Mouse (Mus musculus): ENCODE data around the gene Cck. TPM values are rescaled to one million over a fixed set of nuclear protein-coding genes. Genes with fewer than 3 reads are reported as not detected.
"Not testable (repeated sequence)": the region's sequence is repeated elsewhere in the genome, so short reads cannot be mapped to it uniquely, and the experiment has no call there.

Cck gene
- polyA plus RNA-seq, 2 experiments = 5.2 to 9.9 TPM

GRCm38 (mm10) chr9:121460527-121460926 is 35.0 kb downstream of the Cck start:
- Histone ChIP-seq H3K27me3 (ENCODE audit: control insufficient read depth, insufficient read depth, low read length) (no peaks in the 10 kb centered on the region), H3K4me3 (replicated peaks; ENCODE audit: low read length) (no peak overlapping the region), H3K4me2 (replicated peaks; ENCODE audit: low read depth, low read length, severe bottlenecking) (no peak overlapping the region), H3K9ac (ENCODE audit: low read depth, low read length, severe bottlenecking) (0 out of 2 replicates have a peak overlapping the region, but pooled peaks have one; percentile 0), H3K36me3 (ENCODE audit: control insufficient read depth, insufficient read depth, low read length) (peaks cover 32% of the 10 kb centered on the region), H3K4me1 (ENCODE audit: control insufficient read depth, insufficient read depth, low read length) (no peaks in the 10 kb centered on the region), H3K9me3 (ENCODE audit: control insufficient read depth, low read length) (no peaks in the 10 kb centered on the region), H3K27ac (replicated peaks; ENCODE audit: low read depth, low read length) (no peak overlapping the region)
- 41% methylated on average over 16 of the region's 16 CpGs for WGBS
- TF ChIP-seq POLR2A (IDR thresholded peaks at IDR 0.05; ENCODE audit: borderline replicate concordance, extremely low read depth, insufficient read depth, insufficient read length) = no peak
- ATAC-seq (ENCODE audit: low FRiP score, low read depth) (no peak), DNase-seq (ENCODE audit: low spot score) (no peak)

GRCm38 (mm10) chr9:121459950-121460349 is 35.5 kb downstream of the Cck start:
- H3K36me3 ChIP-seq (ENCODE audit: control insufficient read depth, insufficient read depth, low read length) = peaks cover 34% of the 10 kb centered on the region

GRCm38 (mm10) chr9:121458466-121458865 is 37.0 kb downstream of the Cck start:
- ATAC-seq (ENCODE audit: low FRiP score, low read depth) (no peak; the same call in 1 of the 2 replicates), DNase-seq (ENCODE audit: low spot score) (peak; percentile 55)
- H3K4me2 ChIP-seq (replicated peaks; ENCODE audit: low read depth, low read length, severe bottlenecking) = no peak overlapping the region
- H3K9me3 ChIP-seq (ENCODE audit: control insufficient read depth, low read length) = no peaks in the 10 kb centered on the region
- no peak overlapping the region for H3K27ac ChIP-seq (replicated peaks; ENCODE audit: low read depth, low read length)
- 33% methylated on average over 8 of the region's 8 CpGs for WGBS
- no peak overlapping the region for H3K4me3 ChIP-seq (replicated peaks; ENCODE audit: low read length)
- no peak overlapping the region for H3K9ac ChIP-seq (ENCODE audit: low read depth, low read length, severe bottlenecking)
- H3K4me1 ChIP-seq (ENCODE audit: control insufficient read depth, insufficient read depth, low read length) = no peaks in the 10 kb centered on the region
- peaks cover 44% of the 10 kb centered on the region for H3K36me3 ChIP-seq (ENCODE audit: control insufficient read depth, insufficient read depth, low read length)
- no peak for TF ChIP-seq POLR2A (IDR thresholded peaks at IDR 0.05; ENCODE audit: borderline replicate concordance, extremely low read depth, insufficient read depth, insufficient read length)
- no peaks in the 10 kb centered on the region for H3K27me3 ChIP-seq (ENCODE audit: control insufficient read depth, insufficient read depth, low read length)

More at GRCm38 (mm10) chr9:121459950-121460349, 35.5 kb downstream of the Cck start:
- WGBS = 63% methylated on average over 2 of the region's 2 CpGs
- H3K9me3 ChIP-seq (ENCODE audit: control insufficient read depth, low read length) = no peaks in the 10 kb centered on the region
- no peak for ATAC-seq (ENCODE audit: low FRiP score, low read depth)
- no peaks in the 10 kb centered on the region for H3K4me1 ChIP-seq (ENCODE audit: control insufficient read depth, insufficient read depth, low read length)
- no peak for DNase-seq (ENCODE audit: low spot score)
- H3K4me2 ChIP-seq (replicated peaks; ENCODE audit: low read depth, low read length, severe bottlenecking) = no peak overlapping the region
- no peak for TF ChIP-seq POLR2A (IDR thresholded peaks at IDR 0.05; ENCODE audit: borderline replicate concordance, extremely low read depth, insufficient read depth, insufficient read length)
- no peaks in the 10 kb centered on the region for H3K27me3 ChIP-seq (ENCODE audit: control insufficient read depth, insufficient read depth, low read length)
- H3K9ac ChIP-seq (ENCODE audit: low read depth, low read length, severe bottlenecking) = no peak overlapping the region
- H3K4me3 ChIP-seq (replicated peaks; ENCODE audit: low read length) = no peak overlapping the region
- no peak overlapping the region for H3K27ac ChIP-seq (replicated peaks; ENCODE audit: low read depth, low read length)

- WGBS = 84% methylated on average over 13 of the region's 13 CpGs
- H3K9me3 ChIP-seq (ENCODE audit: control insufficient read depth, low read length) = no peaks in the 10 kb centered on the region
- no peak for ATAC-seq (ENCODE audit: low FRiP score, low read depth)
Observed at GRCm38 (mm10) chr9:121456739-121457515, 38.6 kb downstream of the Cck start.

GRCm38 (mm10) chr9:121454891-121455290 is 40.6 kb downstream of the Cck start:
- Histone ChIP-seq H3K36me3 (ENCODE audit: control insufficient read depth, insufficient read depth, low read length) (peaks cover 48% of the 10 kb centered on the region), H3K27me3 (ENCODE audit: control insufficient read depth, insufficient read depth, low read length) (no peaks in the 10 kb centered on the region), H3K4me3 (replicated peaks; ENCODE audit: low read length) (no peak overlapping the region), H3K9me3 (ENCODE audit: control insufficient read depth, low read length) (no peaks in the 10 kb centered on the region), H3K4me1 (ENCODE audit: control insufficient read depth, insufficient read depth, low read length) (no peaks in the 10 kb centered on the region), H3K27ac (replicated peaks; ENCODE audit: low read depth, low read length) (no peak overlapping the region), H3K9ac (ENCODE audit: low read depth, low read length, severe bottlenecking) (no peak overlapping the region), H3K4me2 (replicated peaks; ENCODE audit: low read depth, low read length, severe bottlenecking) (no peak overlapping the region)
- no peak for DNase-seq (ENCODE audit: low spot score)
- no peak for TF ChIP-seq POLR2A (IDR thresholded peaks at IDR 0.05; ENCODE audit: borderline replicate concordance, extremely low read depth, insufficient read depth, insufficient read length)
- ATAC-seq (ENCODE audit: low FRiP score, low read depth) = no peak
- WGBS = 78% methylated on average over 3 of the region's 3 CpGs

More at GRCm38 (mm10) chr9:121456739-121457515, 38.6 kb downstream of the Cck start:
- TF ChIP-seq POLR2A (IDR thresholded peaks at IDR 0.05; ENCODE audit: borderline replicate concordance, extremely low read depth, insufficient read depth, insufficient read length) = no peak
- no peak for DNase-seq (ENCODE audit: low spot score)
- H3K4me3 ChIP-seq (replicated peaks; ENCODE audit: low read length) = no peak overlapping the region
- no peak overlapping the region for H3K27ac ChIP-seq (replicated peaks; ENCODE audit: low read depth, low read length)
- peaks cover 55% of the 10 kb centered on the region for H3K36me3 ChIP-seq (ENCODE audit: control insufficient read depth, insufficient read depth, low read length)
- no peak overlapping the region for H3K4me2 ChIP-seq (replicated peaks; ENCODE audit: low read depth, low read length, severe bottlenecking)
- no peaks in the 10 kb centered on the region for H3K4me1 ChIP-seq (ENCODE audit: control insufficient read depth, insufficient read depth, low read length)
- H3K27me3 ChIP-seq (ENCODE audit: control insufficient read depth, insufficient read depth, low read length) = no peaks in the 10 kb centered on the region
- no peak overlapping the region for H3K9ac ChIP-seq (ENCODE audit: low read depth, low read length, severe bottlenecking)

- H3K27me3 ChIP-seq (ENCODE audit: control insufficient read depth, insufficient read depth, low read length); H3K9me3 ChIP-seq (ENCODE audit: control insufficient read depth, low read length); H3K27ac ChIP-seq (replicated peaks; ENCODE audit: low read depth, low read length); DNase-seq (ENCODE audit: low spot score); H3K4me3 ChIP-seq (replicated peaks; ENCODE audit: low read length); H3K9ac ChIP-seq (ENCODE audit: low read depth, low read length, severe bottlenecking); H3K4me2 ChIP-seq (replicated peaks; ENCODE audit: low read depth, low read length, severe bottlenecking); H3K4me1 ChIP-seq (ENCODE audit: control insufficient read depth, insufficient read depth, low read length); ATAC-seq (ENCODE audit: low FRiP score, low read depth): not testable (repeated sequence)
- peaks cover 70% of the 10 kb centered on the region for H3K36me3 ChIP-seq (ENCODE audit: control insufficient read depth, insufficient read depth, low read length)
- WGBS = 82% methylated on average over 9 of the region's 9 CpGs
Observed at GRCm38 (mm10) chr9:121452342-121452942, 43.1 kb downstream of the Cck start.

Measured in limb, embryonic 14.5 days (tissue).